Mouse (Mus musculus): Measurements from ENCODE around the gene Dhrs13.
"Not testable (repeated sequence)": the region's sequence is repeated elsewhere in the genome, so short reads cannot be mapped to it uniquely, and the experiment has no call there.

Gene Dhrs13

GRCm38 (mm10) chr11:78042290-78042870, 10.3 kb downstream of the Dhrs13 start:
- DNase-seq (ENCODE audit: low read depth, low spot score), result peak; percentile 86

- DNase-seq (ENCODE audit: low read depth, low spot score), result no peak
These were observed 12.7 kb downstream of the Dhrs13 start for GRCm38 (mm10) chr11:78044758-78045251.

- not testable (repeated sequence) for DNase-seq (ENCODE audit: low read depth, low spot score)
These were observed 16.6 kb downstream of the Dhrs13 start for GRCm38 (mm10) chr11:78048637-78049036.

GRCm38 (mm10) chr11:78053078-78053477, 21.0 kb downstream of the Dhrs13 start:
- no peak for DNase-seq (ENCODE audit: low read depth, low spot score)

GRCm38 (mm10) chr11:78056946-78057345, 24.9 kb downstream of the Dhrs13 start:
- DNase-seq (ENCODE audit: low read depth, low spot score), result no peak

- DNase-seq (ENCODE audit: low read depth, low spot score), result peak; percentile 53
These were observed 28.0 kb downstream of the Dhrs13 start for GRCm38 (mm10) chr11:78059833-78060757.

GRCm38 (mm10) chr11:78062563-78062962, 30.5 kb downstream of the Dhrs13 start:
- no peak for DNase-seq (ENCODE audit: low read depth, low spot score)

- no peak for DNase-seq (ENCODE audit: low read depth, low spot score)
These were observed 33.8 kb downstream of the Dhrs13 start for GRCm38 (mm10) chr11:78065906-78066305.

- DNase-seq (ENCODE audit: low read depth, low spot score), result no peak
These were observed 34.6 kb downstream of the Dhrs13 start for GRCm38 (mm10) chr11:78066641-78067040.

- no peak for DNase-seq (ENCODE audit: low read depth, low spot score)
These were observed 35.5 kb downstream of the Dhrs13 start for GRCm38 (mm10) chr11:78067566-78067965.

GRCm38 (mm10) chr11:78069130-78069529, 37.0 kb downstream of the Dhrs13 start:
- no peak for DNase-seq (ENCODE audit: low read depth, low spot score)

GRCm38 (mm10) chr11:78069646-78070045, 37.6 kb downstream of the Dhrs13 start:
- DNase-seq (ENCODE audit: low read depth, low spot score), result no peak

GRCm38 (mm10) chr11:78071938-78072337, 39.9 kb downstream of the Dhrs13 start:
- DNase-seq (ENCODE audit: low read depth, low spot score), result no peak

GRCm38 (mm10) chr11:78072425-78073130, 40.5 kb downstream of the Dhrs13 start:
- DNase-seq (ENCODE audit: low read depth, low spot score), result peak; percentile 78

GRCm38 (mm10) chr11:78073577-78074276, 41.6 kb downstream of the Dhrs13 start:
- no peak for DNase-seq (ENCODE audit: low read depth, low spot score)

- DNase-seq (ENCODE audit: low read depth, low spot score), result no peak
These were observed 42.2 kb downstream of the Dhrs13 start for GRCm38 (mm10) chr11:78074277-78074652.

GRCm38 (mm10) chr11:78074666-78075065, 42.6 kb downstream of the Dhrs13 start:
- DNase-seq (ENCODE audit: low read depth, low spot score), result no peak

- DNase-seq (ENCODE audit: low read depth, low spot score), result peak; percentile 94
These were observed 48.2 kb downstream of the Dhrs13 start, which contains the start of gene Eral1 for GRCm38 (mm10) chr11:78079961-78080921. Eral1 (minus strand) TSS chr11:78080383.

GRCm38 (mm10) chr11:78083595-78083994, 51.5 kb downstream of the Dhrs13 start:
- no peak for DNase-seq (ENCODE audit: low read depth, low spot score)

GRCm38 (mm10) chr11:78086925-78087479, 54.9 kb downstream of the Dhrs13 start:
- DNase-seq (ENCODE audit: low read depth, low spot score), result peak; percentile 60

All from R1 (cell line).